Mouse (Mus musculus) cerebellum, postnatal 14 days (tissue): ENCODE measurements around the gene Tmem221.

Experiments used
- DNase-seq, 2 experiments: peaks; one replicate each; pipeline ENCODE4 v3.0.0; 2021; ENCODE audit warnings: mixed read lengths in 2 of 2

The Tmem221 gene

GRCm38 (mm10) chr8:71547590-71547989 lies 11.1 kb downstream of the Tmem221 start:
- DNase-seq: no peak

- DNase-seq: no peak
Observed at GRCm38 (mm10) chr8:71545053-71545452, 13.6 kb downstream of the Tmem221 start.

- DNase-seq: no peak
Observed at GRCm38 (mm10) chr8:71543755-71544154, 14.9 kb downstream of the Tmem221 start.

- peak; percentile 96 to 97 for DNase-seq
Observed at GRCm38 (mm10) chr8:71542632-71543343, 15.9 kb downstream of the Tmem221 start, which contains the start of gene Mvb12a. TSS of gene Mvb12a (plus strand) at chr8:71542922.

GRCm38 (mm10) chr8:71537028-71537867 lies 21.4 kb downstream of the Tmem221 start, which contains the start of gene Bst2:
TSS of gene Bst2 (minus strand) at chr8:71537456.
- DNase-seq: no peak

- no peak for DNase-seq
Observed at GRCm38 (mm10) chr8:71535663-71536062, 23.0 kb downstream of the Tmem221 start.

GRCm38 (mm10) chr8:71534263-71534810 lies 24.3 kb downstream of the Tmem221 start:
- no peak for DNase-seq

- peak; percentile 64 to 73 for DNase-seq
Observed at GRCm38 (mm10) chr8:71530735-71531467, 27.8 kb downstream of the Tmem221 start.

- no peak for DNase-seq
Observed at GRCm38 (mm10) chr8:71528362-71529073, 30.2 kb downstream of the Tmem221 start.

GRCm38 (mm10) chr8:71527162-71527870 lies 31.4 kb downstream of the Tmem221 start:
- no peak for DNase-seq

GRCm38 (mm10) chr8:71526272-71526671 lies 32.4 kb downstream of the Tmem221 start:
- no peak for DNase-seq

GRCm38 (mm10) chr8:71525226-71526050 lies 33.2 kb downstream of the Tmem221 start, which contains the start of gene Ccdc194:
TSS of gene Ccdc194 (minus strand) at chr8:71525711.
- DNase-seq: no peak

GRCm38 (mm10) chr8:71521634-71522033 lies 37.0 kb downstream of the Tmem221 start:
- DNase-seq: peak; percentile 93 to 97

- peak; percentile 64 to 79 for DNase-seq
Observed at GRCm38 (mm10) chr8:71519037-71519825, 39.4 kb downstream of the Tmem221 start.

GRCm38 (mm10) chr8:71516786-71517185 lies 41.9 kb downstream of the Tmem221 start:
- no peak for DNase-seq

- no peak for DNase-seq
Observed at GRCm38 (mm10) chr8:71515043-71515442, 43.6 kb downstream of the Tmem221 start.

- DNase-seq: no peak
Observed at GRCm38 (mm10) chr8:71513018-71513754, 45.5 kb downstream of the Tmem221 start.

- no peak for DNase-seq
Observed at GRCm38 (mm10) chr8:71511644-71512043, 47.0 kb downstream of the Tmem221 start, which contains the start of gene Plvap. TSS of gene Plvap (minus strand) at chr8:71511752.

- DNase-seq: no peak
Observed at GRCm38 (mm10) chr8:71509316-71509715, 49.4 kb downstream of the Tmem221 start.
